Mouse (Mus musculus): ENCODE results near the gene Rfx1. TPM values are rescaled to one million over a fixed set of nuclear protein-coding genes. Genes with fewer than 3 reads are reported as not detected.

Rfx1 gene
- total and polyA plus RNA-seq, 3 experiments = 3.2 to 13.1 (median 10.8) TPM

GRCm38 (mm10) chr8:84019738-84020137, 46.9 kb upstream of the Rfx1 start:
- H3K9ac ChIP-seq (ENCODE audit: insufficient read depth, low read depth) = no peak overlapping the region

GRCm38 (mm10) chr8:84021096-84021495, 45.5 kb upstream of the Rfx1 start, which contains the start of gene Palm3:
TSS of gene Palm3 (plus strand) at chr8:84021471.
- DNase-seq (ENCODE audit: extremely low read depth) = no peak
- Histone ChIP-seq H3K9ac (ENCODE audit: insufficient read depth, low read depth) (no peak within 1 kb of the TSS), H3K27ac (ENCODE audit: insufficient read depth, low read depth) (no peak within 1 kb of the TSS), H3K36me3 (replicated peaks in 1 of 2; ENCODE audit: control insufficient read depth in 1 of 2, insufficient read depth in 1 of 2, low read length in 1 of 2) (no peaks in the 10 kb centered on the region), H3K4me2 (ENCODE audit: insufficient read depth, low read depth, poor library complexity, severe bottlenecking) (no peak within 1 kb of the TSS), H3K79me2 (replicated peaks; ENCODE audit: control insufficient read depth, extremely low read depth, insufficient read depth, poor library complexity, severe bottlenecking) (no peaks in the 10 kb centered on the region), H3K27me3 (replicated peaks) (peaks cover 28% of the 10 kb centered on the region), H3K4me1 (ENCODE audit: control insufficient read depth in 1 of 2, insufficient read depth in 2 of 2) (no peaks in the 10 kb centered on the region), H3K4me3 (replicated peaks in 1 of 3; ENCODE audit: low read depth in 2 of 3, low read length in 2 of 3, poor library complexity in 1 of 3) (no peak within 1 kb of the TSS), H3K9me3 (replicated peaks; ENCODE audit: low read length) (peaks cover 3% of the 10 kb centered on the region)
- dilution Hi-C loops (cut with MboI; ENCODE audit: extremely low pct_ligation_motif_present, extremely low pct_unique_long_range_greater_than_20kb, low sequenced_read_pairs) = no loop called here
- TF ChIP-seq ZMIZ1 (IDR thresholded peaks at IDR 0.05; ENCODE audit: low read depth, low read length) (no peak), KAT2A (IDR thresholded peaks at IDR 0.05; ENCODE audit: insufficient replicate concordance, low read length) (no peak), PAX5 (IDR thresholded peaks at IDR 0.05; ENCODE audit: low read length) (no peak), GABPA (IDR thresholded peaks at IDR 0.05; ENCODE audit: insufficient replicate concordance, low read depth, low read length) (no peak), ELF1 (IDR thresholded peaks at IDR 0.05; ENCODE audit: low read depth, low read length) (no peak), IRF4 (IDR thresholded peaks at IDR 0.05; ENCODE audit: low read depth, low read length) (no peak), CTCF (conservative IDR thresholded peaks at IDR 0.05 in 1 of 2, IDR thresholded peaks at IDR 0.05 in 1 of 2; ENCODE audit: low read depth in 2 of 2, low read length in 2 of 2) (no peak), JUND (conservative IDR thresholded peaks at IDR 0.05; ENCODE audit: low read depth, low read length) (no peak), E2F4 (IDR thresholded peaks at IDR 0.05; ENCODE audit: insufficient replicate concordance, low read depth, low read length) (no peak), TBP (conservative IDR thresholded peaks at IDR 0.05; ENCODE audit: low read depth, low read length) (no peak), POLR2AphosphoS2 (IDR thresholded peaks at IDR 0.05; ENCODE audit: low read depth, low read length) (no peak), POLR2A (IDR thresholded peaks at IDR 0.05; ENCODE audit: low read depth, low read length) (no peak), SIN3A (IDR thresholded peaks at IDR 0.05; ENCODE audit: low read length) (no peak)
- in situ Hi-C loops (cut with MboI; ENCODE audit: low pct_ligation_motif_present, low pct_unique_long_range_greater_than_20kb, low sequenced_read_pairs) = no loop called here

More at GRCm38 (mm10) chr8:84019738-84020137, 46.9 kb upstream of the Rfx1 start:
- TF ChIP-seq E2F4 (IDR thresholded peaks at IDR 0.05; ENCODE audit: insufficient replicate concordance, low read depth, low read length) (no peak), MEF2A (IDR thresholded peaks at IDR 0.05; ENCODE audit: borderline replicate concordance, low read depth, low read length) (no peak), JUND (conservative IDR thresholded peaks at IDR 0.05; ENCODE audit: low read depth, low read length) (no peak), TCF12 (IDR thresholded peaks at IDR 0.05; ENCODE audit: low read depth, low read length) (no peak), CHD1 (IDR thresholded peaks at IDR 0.05; ENCODE audit: low read depth, low read length) (no peak), NRF1 (IDR thresholded peaks at IDR 0.05; ENCODE audit: low read depth, low read length) (no peak), CHD2 (IDR thresholded peaks at IDR 0.05; ENCODE audit: low read length) (no peak), GABPA (IDR thresholded peaks at IDR 0.05; ENCODE audit: insufficient replicate concordance, low read depth, low read length) (no peak), HCFC1 (IDR thresholded peaks at IDR 0.05; ENCODE audit: low read depth, low read length) (no peak), ZMIZ1 (IDR thresholded peaks at IDR 0.05; ENCODE audit: low read depth, low read length) (no peak), MAX (IDR thresholded peaks at IDR 0.05; ENCODE audit: low read length) (no peak), ZKSCAN1 (IDR thresholded peaks at IDR 0.05; ENCODE audit: borderline replicate concordance, low read depth, low read length) (no peak), SIN3A (IDR thresholded peaks at IDR 0.05; ENCODE audit: low read length) (no peak), PAX5 (IDR thresholded peaks at IDR 0.05; ENCODE audit: low read length) (no peak), EP300 (IDR thresholded peaks at IDR 0.05; ENCODE audit: low read length) (no peak), POLR2AphosphoS2 (IDR thresholded peaks at IDR 0.05; ENCODE audit: low read depth, low read length) (no peak)
- no peak for DNase-seq (ENCODE audit: extremely low read depth)
- no peaks in the 10 kb centered on the region for H3K36me3 ChIP-seq (replicated peaks in 1 of 2; ENCODE audit: control insufficient read depth in 1 of 2, insufficient read depth in 1 of 2, low read length in 1 of 2)
- in situ Hi-C loops (cut with MboI; ENCODE audit: low pct_ligation_motif_present, low pct_unique_long_range_greater_than_20kb, low sequenced_read_pairs) = no loop called here
- no peak overlapping the region for H3K4me3 ChIP-seq (replicated peaks in 1 of 3; ENCODE audit: low read depth in 2 of 3, low read length in 2 of 3, poor library complexity in 1 of 3)
- H3K4me2 ChIP-seq (ENCODE audit: insufficient read depth, low read depth, poor library complexity, severe bottlenecking) = no peak overlapping the region
- H3K27me3 ChIP-seq (replicated peaks) = peaks cover 28% of the 10 kb centered on the region
- no peaks in the 10 kb centered on the region for H3K4me1 ChIP-seq (ENCODE audit: control insufficient read depth in 1 of 2, insufficient read depth in 2 of 2)
- H3K9me3 ChIP-seq (replicated peaks; ENCODE audit: low read length) = peaks cover 6% of the 10 kb centered on the region
- no peak overlapping the region for H3K27ac ChIP-seq (ENCODE audit: insufficient read depth, low read depth)
- H3K79me2 ChIP-seq (replicated peaks; ENCODE audit: control insufficient read depth, extremely low read depth, insufficient read depth, poor library complexity, severe bottlenecking) = no peaks in the 10 kb centered on the region
- dilution Hi-C loops (cut with MboI; ENCODE audit: extremely low pct_ligation_motif_present, extremely low pct_unique_long_range_greater_than_20kb, low sequenced_read_pairs) = no loop called here

All from CH12.LX (cell line).